Mouse (Mus musculus): ENCODE data around the gene Zfp326.
A peak's percentile ranks its signal among the peaks of the same experiment; 100 is the strongest.
"Not testable (repeated sequence)": the region's sequence is repeated elsewhere in the genome, so short reads cannot be mapped to it uniquely, and the experiment has no call there.

Zfp326 gene

DNA sequence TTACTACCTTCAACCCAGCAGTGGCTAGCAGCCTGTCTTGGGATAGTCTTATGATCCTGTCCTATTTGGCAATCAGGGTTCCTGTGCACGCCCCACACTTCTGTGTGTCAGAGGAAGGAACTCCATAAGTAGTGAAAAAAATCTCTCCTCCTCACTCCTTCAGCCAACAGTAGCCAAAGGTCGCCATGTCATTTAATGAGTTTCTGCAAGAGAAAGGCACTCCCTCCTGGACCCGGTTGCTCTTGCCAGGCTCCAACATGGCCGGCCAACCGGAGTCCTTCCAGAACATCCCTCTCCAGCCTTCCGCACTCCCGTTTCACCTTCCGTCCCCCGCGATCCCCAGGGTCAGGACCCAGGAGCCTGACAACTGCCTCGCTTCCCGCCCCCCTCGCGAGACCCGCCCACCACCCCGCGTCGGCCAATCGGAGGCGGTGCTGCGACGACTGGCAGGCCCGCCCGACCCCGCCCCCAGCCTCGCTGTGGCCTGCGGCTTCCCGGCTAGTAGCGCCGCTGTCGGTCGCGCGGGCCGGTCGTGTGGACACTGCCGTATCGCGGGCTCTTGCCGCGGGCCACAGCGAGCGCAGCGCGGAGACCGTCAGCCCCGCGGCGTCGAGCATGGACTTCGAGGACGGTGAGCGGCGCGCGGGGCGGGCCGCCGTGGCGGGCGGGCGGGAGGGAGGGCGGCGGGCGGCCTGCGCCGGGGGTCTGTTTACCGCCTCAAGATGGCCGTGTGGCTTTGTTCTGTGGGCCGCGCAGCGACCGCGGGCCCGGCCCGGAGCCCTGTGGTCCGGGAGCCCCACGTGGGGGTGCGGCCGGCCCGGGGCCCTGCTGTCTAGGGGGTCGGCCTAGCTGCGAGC is at the start of gene Zfp326:
Zfp326 (plus strand) TSS at position 498 of the 857 bp plus-strand sequence.
- DNase-seq, result peak; percentile 77 to 79

GRCm38 (mm10) chr5:105826916-105827510 is 49.4 kb upstream of the Zfp326 start:
- no peak for DNase-seq

DNA sequence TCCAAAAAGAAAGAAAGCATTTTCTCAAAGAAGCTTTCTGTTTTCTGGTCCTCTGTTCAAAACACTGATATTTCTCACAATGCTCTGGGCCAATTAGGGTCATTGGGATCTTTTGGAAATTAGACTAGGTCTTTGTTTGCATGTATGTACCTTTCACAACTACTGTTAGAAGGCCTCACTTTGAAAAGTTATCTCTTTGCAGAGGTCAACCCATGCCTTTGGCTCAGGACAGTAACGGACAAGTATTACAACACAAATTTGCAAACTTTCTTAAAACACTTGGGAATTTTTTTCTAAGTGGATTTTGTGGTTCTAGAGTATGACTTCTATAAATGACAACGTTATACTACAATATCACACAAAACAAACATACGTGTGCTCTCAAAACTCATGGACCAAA is 48.3 kb upstream of the Zfp326 start:
- no peak for DNase-seq

DNA sequence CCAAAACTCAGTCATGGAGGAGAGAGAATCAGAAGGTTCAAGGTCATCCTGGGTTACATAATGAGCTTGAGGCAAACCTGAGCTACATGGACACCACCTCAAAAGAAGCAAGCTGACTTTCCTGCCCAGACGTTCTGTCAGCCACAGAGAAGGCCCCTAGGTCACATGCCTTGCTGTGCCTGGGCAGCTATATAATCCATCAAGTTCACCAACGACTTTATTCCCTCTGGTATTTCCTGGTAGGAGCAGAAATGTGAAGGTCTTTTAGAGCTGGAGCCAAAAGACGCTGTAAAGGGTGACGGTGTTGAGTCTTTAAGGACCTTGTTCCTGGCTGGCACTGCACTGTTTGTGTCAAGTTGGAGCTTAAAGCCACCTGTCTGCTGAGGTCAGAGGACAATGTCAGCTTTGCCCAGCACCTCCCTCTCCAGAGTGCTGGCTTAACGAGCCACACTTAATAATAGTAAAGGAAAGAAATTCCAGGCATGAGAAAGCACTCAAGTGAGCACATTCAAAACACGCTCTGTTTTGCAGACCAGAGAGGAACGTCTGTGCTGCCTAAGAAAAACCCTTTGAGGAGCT is 47.3 kb upstream of the Zfp326 start:
- no peak for DNase-seq

DNA sequence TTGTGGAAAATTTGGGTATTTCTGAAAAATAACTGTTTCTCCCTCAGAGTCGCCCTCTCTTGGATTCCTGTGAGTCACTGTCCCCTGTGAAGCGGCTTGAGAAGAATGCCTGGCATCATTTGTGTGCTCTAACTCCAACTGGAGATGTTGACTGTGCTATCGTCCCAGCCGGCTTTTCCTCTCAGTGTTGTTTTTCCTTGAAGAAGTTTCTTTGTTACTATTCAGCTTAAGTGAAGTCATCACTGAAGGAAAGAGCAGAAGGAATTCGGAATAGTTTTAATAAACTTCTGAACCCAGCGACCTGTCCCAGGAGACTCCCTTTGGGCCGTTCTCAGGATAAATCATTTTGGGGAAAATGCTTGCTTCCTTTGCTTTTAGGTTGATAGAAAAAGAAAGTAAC is 44.2 kb upstream of the Zfp326 start:
- no peak for DNase-seq

- no peak for DNase-seq
Measured at GRCm38 (mm10) chr5:105833923-105834322, 42.4 kb upstream of the Zfp326 start.

- DNase-seq, result no peak
Measured at GRCm38 (mm10) chr5:105836006-105836405, 40.4 kb upstream of the Zfp326 start.

- DNase-seq, result no peak
Measured at GRCm38 (mm10) chr5:105839740-105840310, 36.5 kb upstream of the Zfp326 start.

GRCm38 (mm10) chr5:105844044-105844753 is 32.2 kb upstream of the Zfp326 start:
- DNase-seq, result no peak

- DNase-seq, result no peak
Measured at GRCm38 (mm10) chr5:105845041-105845440, 31.3 kb upstream of the Zfp326 start.

- no peak for DNase-seq
Measured at GRCm38 (mm10) chr5:105847726-105848125, 28.6 kb upstream of the Zfp326 start.

DNA sequence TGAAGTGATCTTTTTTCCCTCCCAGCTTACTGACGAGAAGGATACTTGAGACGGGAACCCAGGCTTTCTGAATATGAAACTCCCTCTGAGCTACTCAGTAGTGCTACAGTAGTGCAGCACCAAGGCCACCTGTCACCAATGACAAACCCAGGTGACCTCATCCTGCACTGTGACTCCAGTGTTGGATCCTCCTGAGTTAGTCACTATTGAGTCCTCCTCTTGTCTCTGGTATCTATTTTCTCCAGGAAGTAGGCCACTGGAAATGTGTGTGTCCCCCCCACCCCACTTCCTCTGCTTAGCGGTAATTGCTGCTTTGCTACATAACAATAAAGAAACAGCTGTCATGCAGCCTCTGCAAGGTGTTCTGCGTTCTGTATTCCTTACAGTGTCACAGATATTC is 27.1 kb upstream of the Zfp326 start:
- DNase-seq, result peak; percentile 14 to 35

GRCm38 (mm10) chr5:105849643-105850042 is 26.7 kb upstream of the Zfp326 start:
- no peak for DNase-seq

DNA sequence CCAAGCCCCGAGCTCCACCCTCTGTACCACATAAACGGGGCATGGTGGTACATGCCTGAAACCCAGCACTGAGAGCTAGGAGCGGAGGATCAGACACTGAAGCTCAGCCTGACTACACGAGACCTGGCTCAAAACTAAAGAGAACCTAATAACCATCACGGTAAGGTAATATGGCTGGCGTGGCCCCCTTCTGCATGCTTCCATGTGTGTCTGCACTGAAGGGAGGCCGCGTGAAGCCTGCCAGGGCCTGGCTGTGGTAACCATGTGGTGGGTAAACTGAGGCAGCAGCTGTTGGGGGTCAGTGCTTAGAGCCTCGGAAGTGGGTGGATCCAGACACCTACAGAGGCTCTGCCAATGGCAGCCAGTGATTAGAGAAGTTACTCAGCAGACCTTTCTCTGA is 23.1 kb upstream of the Zfp326 start:
- no peak for DNase-seq

DNA sequence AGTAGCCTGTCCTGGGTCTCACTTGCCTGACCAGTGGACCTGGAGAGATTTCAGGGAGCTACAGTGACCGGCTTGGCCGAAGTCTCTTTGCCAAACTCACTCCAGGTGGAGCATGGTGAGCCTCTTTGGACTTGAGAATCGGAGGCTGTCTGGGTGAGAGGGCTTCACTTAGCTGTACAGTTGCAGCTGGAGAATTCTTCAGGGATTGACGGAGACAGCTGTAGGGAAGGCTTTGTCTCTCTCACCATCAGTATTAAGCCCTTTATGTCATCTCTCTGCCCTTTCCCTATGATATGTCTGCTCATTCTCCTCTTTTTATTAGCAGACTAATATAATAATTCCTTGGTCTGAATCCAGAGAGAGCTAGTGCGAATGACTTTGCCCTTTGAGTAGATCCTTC is 18.9 kb upstream of the Zfp326 start:
- DNase-seq, result no peak

- no peak for DNase-seq
Measured at GRCm38 (mm10) chr5:105858754-105859694, 17.3 kb upstream of the Zfp326 start.

GRCm38 (mm10) chr5:105859716-105860460 is 16.5 kb upstream of the Zfp326 start:
- DNase-seq, result no peak

GRCm38 (mm10) chr5:105860461-105860835 is 15.9 kb upstream of the Zfp326 start:
- DNase-seq, result no peak

DNA sequence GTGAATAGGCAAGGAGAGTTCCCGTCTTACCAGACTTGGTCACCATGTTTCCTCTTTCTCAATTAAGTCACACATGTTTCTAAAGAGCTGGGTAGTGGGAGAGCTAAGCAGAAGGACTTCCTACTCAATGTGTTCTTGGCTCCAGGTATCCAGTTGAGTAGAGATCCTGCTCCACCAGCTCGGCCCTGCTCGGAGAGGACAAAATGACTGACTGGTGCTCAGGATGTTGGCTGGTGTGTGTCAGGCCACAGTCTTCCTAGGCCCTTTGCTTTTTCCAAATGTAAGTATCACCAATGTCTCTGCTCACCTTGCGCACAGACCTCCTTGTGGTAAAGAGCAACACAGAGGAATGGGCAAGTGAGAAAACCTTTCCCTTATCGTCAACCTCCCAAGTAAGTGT is 14.7 kb upstream of the Zfp326 start:
- no peak for DNase-seq

GRCm38 (mm10) chr5:105865110-105865628 is 11.2 kb upstream of the Zfp326 start:
- DNase-seq, result not testable (repeated sequence)

DNA sequence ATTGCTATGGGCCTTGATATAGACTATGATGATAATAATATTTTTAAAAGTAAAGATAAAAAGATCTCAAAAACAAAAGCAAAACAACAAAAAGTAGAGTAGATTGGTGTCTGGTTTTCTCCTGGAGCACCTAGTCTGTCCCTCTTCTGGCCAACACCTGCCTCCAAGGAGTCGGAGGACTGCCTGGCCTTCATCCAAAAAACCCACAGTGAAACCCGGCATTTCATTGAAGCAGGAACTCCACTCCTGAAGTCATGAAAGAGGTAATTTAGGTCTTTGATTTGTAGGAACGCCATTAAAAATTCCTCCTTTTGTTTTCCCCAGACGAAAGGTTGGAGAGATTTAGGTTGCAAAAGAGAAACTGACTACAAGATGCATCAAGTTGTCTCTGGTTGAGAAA is 8.9 kb upstream of the Zfp326 start:
- no peak for DNase-seq

Measured in thymus, adult 18-20 months (tissue).